Mouse (Mus musculus) thymus, postnatal 4 days (tissue): ENCODE data around the gene Tbc1d12.
"Not testable (repeated sequence)": the region's sequence is repeated elsewhere in the genome, so short reads cannot be mapped to it uniquely, and the experiment has no call there.

ENCODE experiments used
- DNase-seq: peaks from one replicate; pipeline ENCODE4 v3.0.0; 2021

Gene Tbc1d12

DNA sequence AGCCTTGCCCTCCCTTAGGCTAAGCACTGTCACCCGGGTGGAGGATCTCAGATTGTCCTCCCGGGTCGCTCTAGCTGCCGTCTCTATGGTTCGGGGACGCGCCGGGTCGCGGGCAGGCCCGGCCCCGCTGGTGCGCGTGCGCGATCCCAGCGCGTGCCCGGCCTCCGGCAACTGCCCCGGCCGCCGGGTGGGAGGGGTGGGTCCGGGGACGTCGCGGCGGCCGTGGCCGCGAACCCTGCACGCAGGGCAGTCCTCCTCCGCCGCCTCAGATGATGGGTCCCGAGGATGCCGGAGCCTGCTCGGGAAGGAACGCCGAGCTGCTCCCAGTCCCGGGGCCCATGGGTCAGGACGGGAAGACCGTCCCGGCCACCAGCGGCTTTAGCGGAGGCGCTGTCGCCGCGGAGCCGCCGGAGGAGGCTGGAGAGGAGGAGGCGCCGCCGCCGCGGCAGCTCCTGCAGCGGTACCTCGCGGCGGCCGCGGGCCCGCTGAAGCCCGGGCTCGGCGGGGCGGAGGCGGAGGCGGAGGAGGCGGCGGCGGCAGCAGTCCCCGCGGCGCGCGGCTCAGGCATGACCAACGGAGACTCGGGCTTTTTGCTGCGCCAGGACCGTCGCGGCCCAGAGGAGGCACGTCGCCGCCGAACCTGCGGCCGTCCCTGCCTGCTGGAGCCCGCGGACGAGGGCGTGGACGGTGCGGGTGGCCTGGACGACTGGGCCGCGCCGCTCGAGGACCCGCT, at the start of gene Tbc1d12:
Gene Tbc1d12, plus strand, starts transcription at position 142 of the 733 bp plus-strand sequence.
- peak; percentile 91 for DNase-seq

DNA sequence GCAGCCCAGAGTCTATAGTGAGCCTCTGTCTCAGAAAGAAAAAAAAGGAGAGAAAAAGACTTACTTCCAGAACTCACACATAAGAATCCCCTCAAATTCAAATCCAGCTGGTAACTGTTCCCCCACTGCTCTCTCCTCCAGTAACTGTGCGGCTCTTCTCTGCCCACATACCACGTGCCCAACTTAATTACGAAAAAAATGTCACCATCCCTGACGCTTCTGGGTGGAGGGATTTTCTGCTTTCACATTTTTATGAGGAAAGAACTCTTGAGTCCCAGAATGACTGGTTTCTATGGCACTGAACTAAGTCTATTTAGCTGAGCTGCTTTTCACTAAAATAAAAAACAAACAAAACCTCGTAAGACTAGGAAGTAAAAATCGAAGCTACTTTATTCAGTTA, 48.6 kb upstream of the Tbc1d12 start:
- no peak for DNase-seq

DNA sequence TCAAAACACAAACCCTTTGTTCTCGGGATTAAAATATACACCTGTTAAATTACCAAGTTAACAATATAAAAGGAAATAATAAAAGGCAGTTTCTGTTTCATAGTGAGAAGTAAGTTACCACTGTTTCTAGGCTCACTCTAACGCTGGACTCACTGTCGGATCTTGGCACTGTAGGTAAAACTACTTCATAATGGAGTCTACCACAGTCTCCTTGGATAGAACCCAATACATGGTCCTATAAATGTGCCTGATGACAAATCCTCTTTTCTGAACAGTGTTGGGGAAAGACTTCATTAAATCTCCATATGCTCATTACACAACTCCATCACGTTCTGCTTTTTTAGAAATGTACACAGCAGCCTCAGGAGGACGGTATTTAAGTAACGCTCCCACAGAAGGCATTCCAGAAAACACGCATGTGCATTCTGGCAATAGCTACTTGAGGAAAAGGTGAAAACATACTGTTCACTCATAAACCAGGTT, 42.8 kb upstream of the Tbc1d12 start:
- no peak for DNase-seq

DNA sequence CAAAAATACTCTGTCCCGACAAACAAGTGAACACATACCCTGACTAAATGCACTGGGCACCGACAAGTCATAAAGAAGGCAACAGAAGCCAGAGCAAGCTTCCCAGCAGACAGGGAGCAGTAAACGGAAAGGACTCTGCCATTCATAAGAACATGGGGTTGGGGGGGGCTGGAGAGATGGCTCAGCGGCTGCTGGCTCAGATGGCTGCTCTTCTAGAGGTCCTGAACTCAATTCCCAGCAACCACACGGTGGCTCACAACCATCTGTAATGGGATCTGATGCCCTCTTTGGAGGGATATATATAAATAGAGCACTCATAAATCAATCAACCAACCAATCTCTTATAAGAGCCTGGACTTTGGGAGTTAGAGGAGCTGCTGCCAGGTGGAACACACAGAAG, 39.8 kb upstream of the Tbc1d12 start:
- no peak for DNase-seq

DNA sequence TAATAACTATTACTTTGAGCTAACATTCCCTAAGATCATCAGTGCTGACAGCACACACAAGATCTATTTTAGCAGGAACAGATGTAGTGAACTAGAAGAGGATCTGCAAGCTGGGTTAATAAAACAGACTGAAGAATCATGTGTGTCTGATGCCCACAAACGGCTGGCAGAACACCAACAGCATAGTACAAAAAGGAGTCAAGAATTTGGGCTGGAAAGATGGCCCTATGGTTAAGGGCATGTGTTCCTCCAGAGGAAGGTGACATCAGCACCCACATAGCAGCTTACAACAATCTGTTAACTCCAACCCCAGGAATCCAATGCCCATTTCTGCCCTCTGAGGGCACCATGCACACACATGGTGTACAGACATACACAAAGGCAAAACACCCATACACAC, 38.1 kb upstream of the Tbc1d12 start:
- no peak for DNase-seq

DNA sequence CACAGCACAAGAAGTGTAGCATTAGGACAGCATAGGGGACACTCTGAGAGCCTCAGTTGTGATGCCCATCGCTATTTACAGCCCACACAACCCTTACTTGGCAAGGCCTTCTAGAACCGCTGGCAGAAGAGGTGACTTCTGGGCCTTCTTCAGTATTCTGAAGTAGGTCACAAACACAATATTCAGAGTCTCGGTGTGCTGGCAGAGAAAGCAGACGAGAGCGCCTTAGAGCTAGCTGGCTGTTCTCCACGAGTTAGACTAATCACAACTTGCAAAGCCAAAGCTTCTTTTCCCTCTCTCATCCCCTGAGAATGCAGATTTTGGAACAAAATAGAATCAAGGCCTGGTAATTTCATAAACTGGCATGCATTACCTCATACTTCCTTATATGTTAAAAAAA, 37.6 kb upstream of the Tbc1d12 start:
- DNase-seq, result no peak

DNA sequence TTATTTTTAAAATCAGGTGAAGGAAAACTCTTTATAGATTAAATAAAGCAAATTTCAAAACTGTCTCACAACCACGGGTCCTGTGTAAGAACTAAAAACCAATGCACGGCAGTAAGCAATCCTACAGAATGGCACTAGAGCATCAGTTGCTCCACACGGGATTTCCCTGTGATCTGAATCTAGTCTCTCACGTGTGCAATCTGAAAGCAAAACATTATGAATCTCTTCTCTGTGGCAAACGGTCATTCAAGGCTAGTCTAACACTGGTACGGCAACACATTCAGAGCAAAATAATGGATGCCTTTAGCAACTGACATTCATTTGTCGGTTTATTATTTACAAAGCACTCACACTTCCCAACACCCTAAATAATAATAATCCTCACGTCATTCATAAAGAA, 18.2 kb upstream of the Tbc1d12 start:
- no peak for DNase-seq

DNA sequence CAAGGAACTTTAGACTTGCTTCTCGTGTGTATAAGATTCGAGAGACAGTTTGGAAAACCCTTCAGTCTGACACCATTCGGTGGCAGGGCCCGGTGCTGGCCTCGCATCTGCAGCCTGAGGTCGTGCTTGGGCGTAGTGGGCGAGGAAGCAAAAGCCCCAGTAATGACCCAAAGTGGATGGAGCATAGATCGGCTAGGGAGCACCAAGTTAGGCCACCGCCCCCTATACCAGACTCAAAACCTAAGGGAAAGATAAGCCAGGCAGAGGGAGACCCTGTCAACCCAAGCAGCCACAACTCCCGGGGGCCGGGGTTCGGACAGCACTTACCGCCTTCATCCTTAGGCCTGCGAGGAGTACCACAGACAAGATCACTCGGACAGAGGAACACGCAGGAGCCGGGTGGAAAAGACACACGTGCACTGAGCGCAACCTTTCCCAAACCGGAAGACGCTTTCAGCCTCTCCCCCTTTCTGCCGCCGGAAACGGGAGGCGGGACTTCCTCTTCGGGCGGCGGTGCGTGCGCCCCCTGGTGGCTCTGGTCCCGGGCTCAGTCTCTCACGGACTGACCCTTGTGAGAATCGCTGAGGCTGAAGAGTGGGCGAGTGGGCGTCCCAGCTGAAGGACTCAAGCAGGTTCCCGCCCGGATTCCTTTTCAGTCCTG, 17.5 kb upstream of the Tbc1d12 start, which contains the start of gene Noc3l:
Gene Noc3l, minus strand, starts transcription at position 472 of the 661 bp plus-strand sequence.
- DNase-seq, result peak; percentile 98

DNA sequence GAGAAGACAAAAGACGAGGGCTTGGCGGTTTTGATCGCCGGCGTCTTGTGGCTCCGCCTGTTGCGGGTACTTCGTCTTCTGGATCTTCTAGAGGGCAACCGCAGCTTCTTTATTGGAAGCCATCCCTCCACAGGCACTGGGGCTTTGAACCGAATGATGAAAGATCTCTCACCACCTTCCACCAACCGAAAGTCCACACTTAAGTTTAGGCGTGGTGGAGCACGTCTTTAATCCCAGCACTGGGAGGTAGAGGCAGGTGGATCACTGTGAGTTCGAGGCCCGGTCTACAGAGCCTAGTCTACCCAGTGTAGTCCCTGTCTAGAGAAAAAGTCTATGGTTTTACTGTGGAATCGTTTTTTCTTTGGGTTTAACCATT, 17.0 kb upstream of the Tbc1d12 start:
- DNase-seq, result no peak

DNA sequence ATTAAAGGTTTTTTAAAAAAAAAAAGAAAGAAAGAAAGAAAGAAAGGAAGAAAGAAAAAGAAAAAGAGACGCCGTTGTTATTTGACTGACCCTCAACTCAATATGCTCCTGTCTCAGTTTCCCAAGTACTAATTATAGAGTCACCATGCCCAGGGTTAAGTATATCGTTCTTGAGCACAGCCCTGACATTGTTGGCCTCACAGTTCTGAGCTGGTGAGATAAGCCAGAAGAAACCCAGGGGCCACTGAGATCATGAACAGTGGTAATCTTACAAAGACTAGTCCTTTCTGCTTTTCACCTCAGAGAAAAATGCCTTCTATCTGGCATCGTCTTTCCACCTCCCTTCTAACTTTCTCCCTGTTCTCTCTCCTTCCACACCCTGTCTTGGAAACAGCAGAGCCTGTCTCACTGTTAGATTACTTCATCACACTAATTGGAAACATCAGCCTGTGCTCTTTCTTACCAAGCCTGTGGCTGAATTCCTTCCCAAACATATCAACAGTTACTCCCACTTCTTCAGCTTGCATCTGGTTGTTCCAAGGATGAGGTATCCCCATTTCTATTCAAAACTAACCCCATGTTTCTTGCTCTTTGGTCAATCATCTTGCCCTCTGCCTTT, 16.1 kb upstream of the Tbc1d12 start:
- DNase-seq, result no peak

DNA sequence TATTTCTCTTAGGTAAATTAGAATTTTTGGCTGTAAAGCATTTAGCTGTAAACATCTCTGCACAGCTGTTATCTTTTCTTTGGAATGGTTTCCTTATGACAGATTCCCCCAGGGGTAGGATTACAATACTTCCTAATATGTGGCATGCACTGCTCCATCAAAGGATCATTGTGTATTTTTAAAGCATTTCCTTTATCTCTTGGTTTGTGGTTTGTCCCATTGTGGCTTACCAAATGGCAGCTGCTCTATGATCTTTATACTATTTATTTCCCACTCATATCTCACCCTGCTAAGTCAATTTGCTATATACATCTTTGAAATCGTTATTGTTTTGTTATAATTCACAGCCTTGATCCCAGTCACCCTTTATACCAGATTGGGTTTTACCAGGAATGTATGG, 3.2 kb upstream of the Tbc1d12 start:
- no peak for DNase-seq

DNA sequence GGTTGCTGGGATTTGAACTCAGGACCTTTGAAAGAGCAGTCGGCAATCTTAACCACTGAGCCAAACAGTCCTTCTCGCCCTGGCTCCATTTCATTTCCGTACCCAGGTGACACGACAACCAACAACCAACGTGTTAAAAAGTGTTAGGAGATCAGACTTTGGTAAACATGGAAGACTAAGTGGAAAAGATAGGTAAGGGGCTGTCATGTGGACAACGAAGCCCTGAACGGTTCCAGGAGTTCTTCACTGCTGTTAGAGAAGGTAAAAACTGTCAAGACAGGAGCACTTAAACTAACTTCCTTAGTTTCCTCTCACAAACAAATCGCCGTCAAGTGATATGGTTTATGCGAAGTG, 318 bp upstream of the Tbc1d12 start:
- DNase-seq, result no peak

DNA sequence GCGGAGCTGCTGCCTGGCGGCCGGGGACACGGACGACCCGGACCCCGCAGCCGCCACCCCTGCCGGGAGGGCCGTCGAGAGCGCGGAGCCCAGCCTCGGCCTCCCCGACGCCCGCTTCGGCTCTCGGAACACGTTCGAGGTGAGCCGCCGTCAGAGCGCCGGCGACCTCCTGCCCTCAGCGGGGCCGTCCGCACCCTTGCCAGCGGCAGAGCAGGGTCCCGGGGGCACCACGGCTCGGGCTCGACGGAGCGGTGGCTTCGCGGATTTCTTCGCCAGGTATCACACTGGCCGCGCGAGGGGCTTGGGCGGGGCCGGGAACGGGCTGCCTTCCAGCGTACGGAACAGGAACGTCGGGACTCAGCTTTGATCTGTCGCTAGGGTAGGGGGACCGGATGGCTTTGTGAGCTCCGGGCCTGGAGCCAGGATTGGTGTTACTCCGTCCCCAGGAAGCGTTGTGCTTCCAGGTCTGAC, 827 bp downstream of the Tbc1d12 start:
- peak; percentile 55 for DNase-seq

DNA sequence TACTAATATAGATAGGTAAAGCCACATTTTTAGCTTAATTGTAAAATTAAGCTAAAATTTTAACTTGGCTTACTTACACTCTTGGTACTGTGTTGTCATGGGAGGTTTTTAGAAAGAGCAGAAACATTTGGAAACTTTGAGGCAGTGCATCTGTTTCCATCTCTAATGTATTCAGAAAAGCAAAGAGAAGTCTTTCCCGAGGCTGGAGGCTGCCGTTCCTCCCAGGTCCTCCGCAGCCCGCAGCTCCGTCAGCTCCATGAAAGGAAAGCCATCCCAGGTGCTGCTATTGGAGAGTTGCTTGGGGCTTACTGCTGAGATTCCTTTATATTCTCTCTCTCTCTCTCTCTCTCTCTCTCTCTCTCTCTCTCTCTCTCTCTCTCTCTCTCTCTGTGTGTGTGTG, 8.4 kb downstream of the Tbc1d12 start:
- no peak for DNase-seq

DNA sequence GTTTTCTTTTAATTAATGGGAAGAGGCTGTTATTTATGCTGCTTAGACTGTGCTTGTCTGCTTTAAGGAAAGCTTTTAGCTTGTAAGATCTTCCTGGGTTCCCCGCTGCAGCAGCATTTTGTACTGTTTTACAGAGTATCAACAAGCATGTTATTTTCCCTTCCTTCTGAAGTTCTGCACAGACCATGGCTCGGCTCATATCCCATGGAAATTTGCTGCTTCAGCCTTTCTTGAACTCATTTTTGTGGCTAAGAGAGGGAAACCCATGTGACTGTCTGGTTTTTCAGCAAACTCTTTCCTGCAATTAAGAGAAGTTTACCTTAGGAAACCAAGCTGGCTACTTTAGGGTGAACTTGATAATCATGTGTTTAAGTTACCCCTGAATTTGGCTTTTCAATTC, 10.0 kb downstream of the Tbc1d12 start:
- no peak for DNase-seq

DNA sequence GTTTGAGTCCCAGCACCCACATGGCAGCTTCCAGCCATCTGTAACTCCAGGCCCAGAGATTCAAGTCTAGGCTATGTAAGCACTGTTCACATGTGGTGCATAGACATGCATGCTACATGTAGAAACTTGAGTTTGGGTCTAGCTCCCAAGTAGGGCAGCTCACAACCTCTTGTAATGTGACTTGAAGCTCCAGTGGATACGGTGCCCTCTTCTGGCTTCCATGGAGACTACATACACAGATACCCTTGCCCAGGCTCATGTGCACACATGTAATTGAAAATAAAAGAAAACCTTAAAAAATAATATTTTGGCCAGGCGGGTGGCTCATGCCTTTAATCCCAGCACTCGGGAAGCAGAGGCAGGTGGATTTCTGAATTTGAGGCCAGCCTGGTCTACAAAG, 21.8 kb downstream of the Tbc1d12 start:
- DNase-seq, result no peak

DNA sequence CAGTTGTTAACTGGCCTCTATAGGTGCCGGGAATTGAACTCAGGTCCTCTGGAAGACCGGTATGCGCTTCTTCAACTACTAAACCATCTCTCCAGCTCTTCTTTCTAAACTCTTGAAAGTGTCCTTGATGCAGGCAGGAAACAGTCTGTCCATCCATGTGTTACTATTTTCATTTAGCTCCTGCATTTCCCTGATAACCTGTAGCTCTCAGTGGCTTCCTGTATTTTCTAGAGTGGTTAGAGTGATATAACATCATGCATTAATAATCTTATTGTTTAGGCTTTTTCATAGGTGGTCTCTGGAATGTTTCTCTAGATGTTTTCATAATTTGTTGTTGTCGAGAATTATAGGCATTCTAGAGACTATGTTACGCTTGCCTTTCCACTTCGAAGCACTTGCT, 26.1 kb downstream of the Tbc1d12 start:
- no peak for DNase-seq

DNA sequence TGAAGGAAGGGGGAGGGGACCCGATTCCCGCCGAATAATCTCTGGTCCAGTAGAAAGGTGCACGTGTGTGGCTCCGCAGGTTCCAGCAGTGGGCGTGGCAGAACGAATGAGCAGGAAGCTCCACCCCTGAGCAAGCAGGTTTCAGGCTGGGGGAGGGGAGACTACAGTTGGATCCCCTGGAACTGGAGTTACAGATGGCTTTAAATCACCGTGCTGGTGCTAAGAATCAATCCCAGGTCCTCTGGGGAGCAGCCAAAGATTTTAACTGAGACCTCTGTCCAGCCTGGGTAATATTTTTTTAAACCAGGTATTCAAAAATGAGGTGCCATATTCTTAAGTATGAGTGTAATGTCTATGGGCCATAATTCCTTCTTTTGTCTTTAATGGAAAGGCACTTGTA, 38.4 kb downstream of the Tbc1d12 start:
- DNase-seq, result not testable (repeated sequence)

DNA sequence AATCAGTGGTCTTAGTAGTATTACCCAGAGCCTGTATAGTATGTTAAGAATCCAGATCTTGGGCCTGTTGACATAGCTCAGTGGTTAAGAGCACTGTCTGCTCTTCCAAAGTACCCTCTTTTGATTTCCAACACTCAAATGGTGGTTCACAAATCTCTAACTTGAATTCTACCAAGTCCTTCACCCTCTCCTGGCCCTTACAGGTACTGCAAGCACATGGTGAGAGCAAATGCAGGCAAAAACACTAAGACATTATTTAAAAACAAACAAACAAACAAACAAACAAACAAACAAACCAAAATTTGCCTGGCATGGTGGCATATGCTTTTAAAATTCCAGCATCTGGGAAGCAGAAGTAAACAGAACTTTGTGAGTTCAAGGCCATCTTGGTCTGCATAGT, 43.9 kb downstream of the Tbc1d12 start:
- peak; percentile 27 for DNase-seq

DNA sequence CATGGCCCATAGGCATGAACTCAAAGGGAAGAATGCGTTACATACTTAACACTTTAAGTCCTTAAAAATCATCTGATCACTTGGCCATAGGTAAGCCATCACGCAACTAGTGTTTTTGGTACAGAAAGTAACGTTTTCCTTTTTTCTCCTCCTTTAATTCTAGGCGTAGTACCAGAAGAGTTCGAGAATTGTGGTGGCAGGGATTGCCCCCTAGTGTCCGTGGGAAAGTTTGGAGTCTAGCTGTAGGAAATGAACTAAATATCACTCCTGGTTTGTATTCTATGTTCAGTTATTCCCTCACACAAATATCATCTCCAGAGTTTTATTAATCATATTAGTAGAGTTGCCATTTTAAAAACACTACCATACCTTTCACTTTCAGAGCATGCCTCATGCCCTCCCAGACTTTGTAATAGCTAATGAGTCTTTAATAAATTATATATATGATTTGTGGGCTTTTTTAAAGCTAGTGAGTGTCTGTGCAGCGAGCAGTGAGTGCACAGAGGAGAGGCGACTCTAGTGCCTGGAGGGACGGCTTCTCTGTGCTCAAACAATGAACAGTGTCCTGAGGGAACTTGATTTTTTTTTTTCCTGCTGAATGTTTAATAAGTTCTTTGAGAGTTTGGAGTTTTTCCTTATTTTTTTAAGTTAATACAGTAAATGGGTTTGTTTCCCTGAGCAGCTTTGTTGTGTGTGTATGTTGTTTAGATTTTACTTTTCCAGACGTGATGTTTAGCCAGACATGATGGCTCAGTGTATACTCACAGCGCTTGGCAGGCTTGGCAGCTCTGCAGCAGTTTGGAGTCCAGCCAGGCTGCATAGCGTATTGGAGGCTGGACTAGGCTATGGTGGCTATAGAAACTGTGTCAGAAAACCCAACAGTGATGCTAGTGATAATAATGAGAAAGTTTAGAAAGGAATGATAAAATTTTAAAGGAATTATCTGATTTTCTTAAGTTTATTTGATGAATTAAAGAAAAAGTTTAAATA, 65.1 kb downstream of the Tbc1d12 start:
- no peak for DNase-seq

DNA sequence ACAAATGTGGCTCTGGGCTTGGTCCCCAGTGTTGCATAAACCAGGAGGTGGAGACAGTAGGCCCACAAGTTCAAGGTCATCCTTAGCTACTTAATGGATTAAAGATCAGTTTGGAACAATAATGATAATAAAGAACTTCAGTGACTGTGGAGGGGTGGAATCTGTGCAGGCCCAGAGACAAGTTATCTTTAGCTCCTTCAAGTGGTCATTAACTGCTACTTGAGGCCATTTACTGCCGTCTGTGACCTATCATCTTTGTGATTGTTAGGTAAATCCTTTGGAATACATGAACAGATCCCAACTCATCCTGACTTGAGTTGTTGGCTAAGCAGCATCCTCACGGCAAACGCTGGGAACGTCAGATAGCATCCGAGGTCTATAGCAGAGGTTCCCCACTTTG, 66.1 kb downstream of the Tbc1d12 start:
- DNase-seq, result no peak

DNA sequence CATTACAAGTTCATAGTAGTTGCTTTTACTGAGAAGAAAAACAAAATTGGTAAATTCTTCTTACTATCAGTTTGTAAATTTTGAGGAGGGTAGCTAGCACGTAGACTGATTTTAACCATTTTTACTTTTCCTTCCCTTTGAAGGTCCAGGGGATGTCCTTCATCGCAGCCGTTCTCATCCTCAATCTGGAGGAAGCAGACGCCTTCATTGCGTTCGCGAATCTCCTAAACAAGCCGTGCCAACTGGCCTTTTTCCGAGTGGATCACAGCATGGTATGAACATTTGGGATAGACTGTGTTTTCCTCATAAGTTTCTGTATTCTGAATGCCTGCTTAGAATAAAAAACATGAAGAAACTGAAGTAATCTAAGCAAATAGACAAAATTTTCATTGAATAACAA, 77.4 kb downstream of the Tbc1d12 start:
- DNase-seq, result no peak

DNA sequence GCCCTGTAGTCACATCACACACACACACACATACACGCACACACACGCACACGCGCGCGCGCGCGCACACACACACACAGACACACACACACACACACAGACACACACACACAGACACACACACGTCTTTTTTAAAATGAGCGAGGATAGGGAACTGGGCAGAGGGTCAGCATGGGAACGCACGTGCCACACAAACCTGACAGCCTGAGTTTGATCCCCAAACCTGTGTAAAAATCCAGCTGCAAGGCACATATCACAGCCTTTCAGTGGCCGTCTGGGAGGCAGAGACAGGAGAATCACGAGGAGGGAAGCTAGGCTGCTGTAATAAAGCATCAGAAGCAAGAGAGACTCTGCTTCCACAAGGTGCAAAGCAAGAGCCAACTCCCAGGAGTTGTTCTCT, 78.5 kb downstream of the Tbc1d12 start:
- no peak for DNase-seq
